ENCODE assay signal across 8 mouse cellular contexts in genomic region chr17:29346496-29347125, GRCm38 (mm10). TPM values are rescaled to one million over a fixed set of nuclear protein-coding genes. Genes with fewer than 3 reads are reported as not detected.
DNase-seq lines count a peak whose midpoint lies in the region; ATAC-seq and TF ChIP-seq lines count a peak whose summit lies in the region.

No protein-coding gene starts in this region.

- peak overlapping the region; percentile 77 for H3K4me3 ChIP-seq in kidney, adult 2 months (ENCODE audit: insufficient read depth, low read depth, low read length)
- H3K4me3 ChIP-seq in forebrain, embryonic 16.5 days (replicated peaks; ENCODE audit: low read length), result peak overlapping the region; percentile 80
- peak overlapping the region; percentile 96 for H3K4me3 ChIP-seq in kidney, postnatal 0 days (replicated peaks; ENCODE audit: low read depth, low read length)
- H3K4me3 ChIP-seq in lung, embryonic 14.5 days (ENCODE audit: low read depth, low read length), result peak overlapping the region; percentile 95

- H3K27me3 ChIP-seq in kidney, adult 2 months (replicated peaks; ENCODE audit: control insufficient read depth, insufficient read depth, low read length), result no peaks in the 10 kb centered on the region
- no peaks in the 10 kb centered on the region for H3K27me3 ChIP-seq in forebrain, embryonic 16.5 days (replicated peaks; ENCODE audit: control insufficient read depth, insufficient read depth, low read length)
- H3K27me3 ChIP-seq in kidney, postnatal 0 days (ENCODE audit: insufficient read depth, low read length), result no peaks in the 10 kb centered on the region
- no peaks in the 10 kb centered on the region for H3K27me3 ChIP-seq in lung, embryonic 14.5 days (ENCODE audit: insufficient read depth, low read length)

- H3K4me2 ChIP-seq in forebrain, embryonic 16.5 days (ENCODE audit: low read length), result peak overlapping the region; percentile 68
- H3K4me2 ChIP-seq in kidney, postnatal 0 days (ENCODE audit: low read length), result peak overlapping the region; percentile 78
- peak overlapping the region; percentile 62 for H3K4me2 ChIP-seq in lung, embryonic 14.5 days

- TF ChIP-seq POLR2A in kidney, adult 2 months (IDR thresholded peaks at IDR 0.05; ENCODE audit: low read depth, low read length), result no peak

- peak; percentile 65 for ATAC-seq in forebrain, embryonic 16.5 days
- no peak for ATAC-seq in kidney, postnatal 0 days (replicated peaks; ENCODE audit: low FRiP score, low read depth)
- ATAC-seq in lung, embryonic 14.5 days (ENCODE audit: insufficient read depth), result no peak

- DNase-seq in kidney, adult 2 months, result peak; percentile 33
- no peak for DNase-seq in kidney, adult 8-10 months
- peak; percentile 42 for DNase-seq in adipocyte (ENCODE audit: low spot score)
- DNase-seq in kidney, postnatal 0 days (ENCODE audit: low spot score), result peak; percentile 77
- peak; percentile 69 for DNase-seq in lung, embryonic 14.5 days
- DNase-seq in right cerebral cortex, postnatal 25 days, result peak; percentile 72
- DNase-seq in B cell, adult 2 months, result no peak

- H3K36me3 ChIP-seq in kidney, adult 2 months (ENCODE audit: control insufficient read depth, insufficient read depth, low read length), result no peaks in the 10 kb centered on the region
- no peaks in the 10 kb centered on the region for H3K36me3 ChIP-seq in forebrain, embryonic 16.5 days (ENCODE audit: control insufficient read depth, insufficient read depth)
- peaks cover 13% of the 10 kb centered on the region; the same call in 1 of the 2 replicates for H3K36me3 ChIP-seq in kidney, postnatal 0 days (ENCODE audit: insufficient read depth, low read length)
- H3K36me3 ChIP-seq in lung, embryonic 14.5 days (ENCODE audit: insufficient read depth), result peaks cover 22% of the 10 kb centered on the region; the same call in 1 of the 2 replicates

- 8% methylated on average over 11 of the region's 11 CpGs for WGBS in kidney, adult 2 months
- WGBS in forebrain, embryonic 16.5 days, result under 1% methylated on average over 11 of the region's 11 CpGs
- WGBS in kidney, postnatal 0 days, result 5% methylated on average over 11 of the region's 11 CpGs
- WGBS in lung, embryonic 14.5 days, result 4% methylated on average over 11 of the region's 11 CpGs

- no peak for TF ChIP-seq CTCF in kidney, adult 2 months (conservative IDR thresholded peaks at IDR 0.05; ENCODE audit: insufficient read depth, insufficient read length, low read depth, low read length)
- TF ChIP-seq CTCF in kidney, postnatal 0 days (IDR thresholded peaks at IDR 0.05; ENCODE audit: low read depth), result no peak
- TF ChIP-seq CTCF in lung, embryonic 14.5 days (IDR thresholded peaks at IDR 0.05; ENCODE audit: low read depth), result no peak

- peak overlapping the region; percentile 78 for H3K9ac ChIP-seq in forebrain, embryonic 16.5 days (replicated peaks; ENCODE audit: low read depth, low read length)
- peak overlapping the region; percentile 96 for H3K9ac ChIP-seq in kidney, postnatal 0 days (ENCODE audit: low read depth, low read length)
- peak overlapping the region; percentile 92 for H3K9ac ChIP-seq in lung, embryonic 14.5 days

- H3K4me1 ChIP-seq in kidney, adult 2 months (ENCODE audit: control insufficient read depth, insufficient read depth, low read length), result peaks cover 23% of the 10 kb centered on the region
- H3K4me1 ChIP-seq in forebrain, embryonic 16.5 days (replicated peaks; ENCODE audit: control insufficient read depth, insufficient read depth, low read length), result peaks cover 30% of the 10 kb centered on the region
- H3K4me1 ChIP-seq in kidney, postnatal 0 days (replicated peaks; ENCODE audit: insufficient read depth, low read length), result peaks cover 23% of the 10 kb centered on the region
- H3K4me1 ChIP-seq in lung, embryonic 14.5 days (ENCODE audit: insufficient read depth), result peaks cover 23% of the 10 kb centered on the region

- H3K27ac ChIP-seq in kidney, adult 2 months (ENCODE audit: insufficient read depth, low read depth, low read length), result peak overlapping the region; percentile 40
- peak overlapping the region; percentile 95 for H3K27ac ChIP-seq in forebrain, embryonic 16.5 days (ENCODE audit: low read length)
- peak overlapping the region; percentile 96 for H3K27ac ChIP-seq in kidney, postnatal 0 days
- peak overlapping the region; percentile 76 for H3K27ac ChIP-seq in lung, embryonic 14.5 days (ENCODE audit: low read depth)

- H3K9me3 ChIP-seq in forebrain, embryonic 16.5 days (ENCODE audit: control insufficient read depth, low read length), result no peaks in the 10 kb centered on the region
- no peaks in the 10 kb centered on the region for H3K9me3 ChIP-seq in kidney, postnatal 0 days (replicated peaks; ENCODE audit: low read length)
- no peaks in the 10 kb centered on the region for H3K9me3 ChIP-seq in lung, embryonic 14.5 days (ENCODE audit: low read depth, low read length)

RNA-seq across cellular contexts. Expression of gene Mtch1, which starts 1.1 kb away (rescaled TPM):
- 375 and 393 TPM in 2 replicates for polyA plus RNA-seq in kidney, adult 2 months (2012; rRNA removed)
- 417 and 434 TPM in 2 replicates for polyA plus RNA-seq in forebrain, embryonic 16.5 days (2015; fragmentation: Nextera tagmentation; extraction: Ambion mirVana)
- polyA plus RNA-seq in kidney, postnatal 0 days (2015; fragmentation: Nextera tagmentation; extraction: Ambion mirVana), result 307 and 309 TPM in 2 replicates
- polyA plus RNA-seq in lung, embryonic 14.5 days (2014; fragmentation: Nextera tagmentation; extraction: Ambion mirVana), result 381 and 395 TPM in 2 replicates

RNA-seq across cellular contexts. Expression of gene Fgd2, which starts 14.1 kb away (rescaled TPM):
- 10.1 and 11.4 TPM in 2 replicates for polyA plus RNA-seq in kidney, adult 2 months (2012; rRNA removed)
- polyA plus RNA-seq in forebrain, embryonic 16.5 days (2015; fragmentation: Nextera tagmentation; extraction: Ambion mirVana), result 5.5 and 9.7 TPM in 2 replicates
- polyA plus RNA-seq in kidney, postnatal 0 days (2015; fragmentation: Nextera tagmentation; extraction: Ambion mirVana), result 12.3 and 12.5 TPM in 2 replicates
- 15.7 and 19.2 TPM in 2 replicates for polyA plus RNA-seq in lung, embryonic 14.5 days (2014; fragmentation: Nextera tagmentation; extraction: Ambion mirVana)

RNA-seq across cellular contexts. Expression of gene Pi16, which starts 29.1 kb away (rescaled TPM):
- 18.4 and 22.2 TPM in 2 replicates for polyA plus RNA-seq in kidney, adult 2 months (2012; rRNA removed)
- 1.2 and 2.0 TPM in 2 replicates for polyA plus RNA-seq in forebrain, embryonic 16.5 days (2015; fragmentation: Nextera tagmentation; extraction: Ambion mirVana)
- 3.1 and 4.1 TPM in 2 replicates for polyA plus RNA-seq in kidney, postnatal 0 days (2015; fragmentation: Nextera tagmentation; extraction: Ambion mirVana)
- 0.14 TPM in 2 replicates for polyA plus RNA-seq in lung, embryonic 14.5 days (2014; fragmentation: Nextera tagmentation; extraction: Ambion mirVana)

Comparison
In these comparisons a context has a peak if more than half of its experiments do, and no peak if none do; other contexts are left out.
1. DNase-seq: peak in kidney, adult 2 months (single experiment), adipocyte (single experiment), kidney, postnatal 0 days (single experiment), lung, embryonic 14.5 days (single experiment) and right cerebral cortex, postnatal 25 days (single experiment); none in kidney, adult 8-10 months (0 of 2) and B cell, adult 2 months (0 of 2).
2. H3K27ac ChIP-seq: peak in every context shown above with its lines; median percentile 96 in kidney, postnatal 0 days; 95 in forebrain, embryonic 16.5 days; 76 in lung, embryonic 14.5 days; 40 in kidney, adult 2 months.
3. Peak in every context shown above with its lines, with median percentiles within 50 percentile points of each other: H3K4me3 ChIP-seq, H3K4me2 ChIP-seq and H3K9ac ChIP-seq.